Mouse (Mus musculus): ENCODE measurements around the gene 1700010I14Rik. TPM values are rescaled to one million over a fixed set of nuclear protein-coding genes. Genes with fewer than 3 reads are reported as not detected.

The 1700010I14Rik gene
- total and polyA plus RNA-seq, 2 experiments from 2014 or later = 2.2 to 3.6 TPM

- no peaks in the 10 kb centered on the region for H3K36me3 ChIP-seq (ENCODE audit: insufficient read depth, low read length)
- WGBS = 47% methylated on average over 13 of the region's 13 CpGs
- DNase-seq (ENCODE audit: low spot score) = peak; percentile 16
- no peak overlapping the region for H3K27ac ChIP-seq (ENCODE audit: low read depth, low read length)
- H3K9ac ChIP-seq (replicated peaks; ENCODE audit: low read length, poor library complexity, severe bottlenecking) = no peak overlapping the region
- no peak overlapping the region for H3K4me2 ChIP-seq (ENCODE audit: low read depth, low read length, poor library complexity, severe bottlenecking)
- no peaks in the 10 kb centered on the region for H3K9me3 ChIP-seq (ENCODE audit: low read length)
- no peak for TF ChIP-seq CTCF (IDR thresholded peaks at IDR 0.05)
- no peaks in the 10 kb centered on the region for H3K27me3 ChIP-seq (ENCODE audit: insufficient read depth, low read length)
- H3K4me1 ChIP-seq (ENCODE audit: insufficient read depth, low read length) = no peaks in the 10 kb centered on the region
- no peak overlapping the region for H3K4me3 ChIP-seq (ENCODE audit: low read depth, low read length)
- no peak for ATAC-seq (ENCODE audit: low FRiP score)
Measured at GRCm38 (mm10) chr17:9052441-9052980, 64.4 kb downstream of the 1700010I14Rik start.

DNA sequence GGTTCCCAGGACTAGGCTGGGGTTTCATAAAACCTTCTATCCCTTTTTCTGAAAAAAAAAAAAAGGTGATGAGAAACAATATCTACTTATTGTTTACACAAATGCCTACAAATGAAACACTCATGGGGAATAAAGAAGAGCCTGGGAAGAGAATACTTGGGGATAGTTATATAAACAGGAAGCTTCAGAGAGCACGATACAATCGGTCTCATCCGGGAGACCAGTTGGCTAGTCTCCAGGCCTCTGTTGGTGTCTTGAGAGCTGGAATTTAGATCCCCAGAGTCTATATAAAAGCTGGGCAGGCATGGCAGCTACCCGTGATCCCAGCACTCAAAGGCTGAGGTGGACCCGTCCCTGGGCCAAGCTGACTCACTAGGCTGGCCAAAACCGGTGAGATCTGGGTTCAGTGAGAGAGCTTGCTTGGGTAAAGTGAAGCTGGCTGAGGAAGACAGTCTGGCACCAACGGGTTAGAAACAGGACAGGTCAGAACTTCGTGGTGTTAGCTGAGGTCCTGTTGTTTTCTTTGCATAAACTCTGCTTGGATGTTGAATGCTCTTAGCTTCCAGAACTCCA lies 71.3 kb downstream of the 1700010I14Rik start:
- Histone ChIP-seq H3K36me3 (ENCODE audit: insufficient read depth, low read length) (no peaks in the 10 kb centered on the region), H3K9me3 (ENCODE audit: low read length) (no peaks in the 10 kb centered on the region), H3K27me3 (ENCODE audit: insufficient read depth, low read length) (no peaks in the 10 kb centered on the region), H3K4me2 (ENCODE audit: low read depth, low read length, poor library complexity, severe bottlenecking) (no peak overlapping the region), H3K27ac (ENCODE audit: low read depth, low read length) (no peak overlapping the region), H3K4me1 (ENCODE audit: insufficient read depth, low read length) (no peaks in the 10 kb centered on the region), H3K4me3 (ENCODE audit: low read depth, low read length) (no peak overlapping the region), H3K9ac (replicated peaks; ENCODE audit: low read length, poor library complexity, severe bottlenecking) (no peak overlapping the region)
- 63% methylated on average over 8 of the region's 8 CpGs for WGBS
- no peak for TF ChIP-seq CTCF (IDR thresholded peaks at IDR 0.05)
- ATAC-seq (ENCODE audit: low FRiP score) (no peak), DNase-seq (ENCODE audit: low spot score) (no peak)
